Comparison of ENCODE assay signal across 12 mouse cellular contexts in genomic region chr4:155134686-155135172, GRCm38 (mm10). TPM values are rescaled to one million over a fixed set of nuclear protein-coding genes. Genes with fewer than 3 reads are reported as not detected.
A peak's percentile ranks its signal among the peaks of the same experiment; 100 is the strongest.
DNase-seq lines count a peak whose midpoint lies in the region; ATAC-seq lines count a peak whose summit lies in the region.
"Had no signal": no experiment of that assay in that cellular context is flagged by ENCODE, and none has a peak within 500 bp of the region (broad histone marks: within the 10 kb centered on the region; RNA-seq: fewer than 3 reads in every experiment).

No protein-coding gene starts in this region.

- 0 out of 2 replicates have a peak, but pooled peaks cover 3% of the 10 kb centered on the region for H3K27me3 ChIP-seq in hindbrain, embryonic 10.5 days (ENCODE audit: insufficient read depth, poor library complexity, severe bottlenecking)
- H3K27me3 ChIP-seq in hindbrain, embryonic 11.5 days (ENCODE audit: control insufficient read depth, insufficient read depth, low read length): no peaks in the 10 kb centered on the region
- no peaks in the 10 kb centered on the region; the same call in 1 of the 2 replicates for H3K27me3 ChIP-seq in embryonic facial prominence, embryonic 10.5 days (replicated peaks; ENCODE audit: low read depth, poor library complexity, severe bottlenecking)
- H3K27me3 ChIP-seq in limb, embryonic 13.5 days: no peaks in the 10 kb centered on the region
- H3K27me3 ChIP-seq: intestine, embryonic 15.5 days had no signal

- no peak overlapping the region for H3K9ac ChIP-seq in hindbrain, embryonic 11.5 days (ENCODE audit: low read depth, low read length)
- H3K9ac ChIP-seq in limb, embryonic 13.5 days: peak overlapping the region; percentile 5; the same call in 1 of the 2 replicates
- H3K9ac ChIP-seq: intestine, embryonic 15.5 days had no signal

- H3K4me3 ChIP-seq in hindbrain, embryonic 10.5 days: no peak overlapping the region
- H3K4me3 ChIP-seq in hindbrain, embryonic 11.5 days (ENCODE audit: low read depth, low read length): no peak overlapping the region
- 0 out of 2 replicates have a peak overlapping the region, but pooled peaks have one; percentile 2 for H3K4me3 ChIP-seq in embryonic facial prominence, embryonic 10.5 days
- no peak overlapping the region for H3K4me3 ChIP-seq in limb, embryonic 13.5 days
- H3K4me3 ChIP-seq: intestine, embryonic 15.5 days had no signal

- no peak for ATAC-seq in hindbrain, embryonic 11.5 days (ENCODE audit: low FRiP score)
- no peak for ATAC-seq in limb, embryonic 13.5 days (ENCODE audit: low FRiP score, low read depth)

- peak overlapping the region; percentile 86 for H3K27ac ChIP-seq in hindbrain, embryonic 10.5 days
- H3K27ac ChIP-seq in hindbrain, embryonic 11.5 days (ENCODE audit: low read depth, low read length): no peak overlapping the region
- peak overlapping the region; percentile 84 for H3K27ac ChIP-seq in embryonic facial prominence, embryonic 10.5 days (replicated peaks)
- H3K27ac ChIP-seq in limb, embryonic 13.5 days: peak overlapping the region; percentile 90

- peaks cover 80% of the 10 kb centered on the region for H3K4me1 ChIP-seq in hindbrain, embryonic 10.5 days (replicated peaks)
- H3K4me1 ChIP-seq in hindbrain, embryonic 11.5 days (replicated peaks; ENCODE audit: control insufficient read depth, insufficient read depth, low read length): peaks cover 15% of the 10 kb centered on the region
- peaks cover 95% of the 10 kb centered on the region for H3K4me1 ChIP-seq in embryonic facial prominence, embryonic 10.5 days
- H3K4me1 ChIP-seq in limb, embryonic 13.5 days: peaks cover 89% of the 10 kb centered on the region

- peak; percentile 61 to 63 for DNase-seq in cerebellum, postnatal 10 days
- DNase-seq in cerebellum, postnatal 14 days: no peak
- DNase-seq in hindbrain, embryonic 10.5 days (ENCODE audit: low spot score): no peak
- DNase-seq in hindbrain, embryonic 11.5 days (ENCODE audit: low spot score): no peak
- DNase-seq in embryonic facial prominence, embryonic 10.5 days (ENCODE audit: low spot score): no peak
- no peak for DNase-seq in left cerebral cortex, adult 8-10 months (ENCODE audit: low spot score in 2 of 2)
- DNase-seq in testis, postnatal 14 days (ENCODE audit: low spot score): no peak
- DNase-seq: cerebellum, adult 9-11 months; layer of hippocampus, adult 9-11 months had no signal

- no peaks in the 10 kb centered on the region for H3K9me3 ChIP-seq in hindbrain, embryonic 10.5 days
- H3K9me3 ChIP-seq in hindbrain, embryonic 11.5 days (ENCODE audit: control insufficient read depth, low read length): no peaks in the 10 kb centered on the region
- no peaks in the 10 kb centered on the region for H3K9me3 ChIP-seq in embryonic facial prominence, embryonic 10.5 days
- no peaks in the 10 kb centered on the region for H3K9me3 ChIP-seq in limb, embryonic 13.5 days
- H3K9me3 ChIP-seq: intestine, embryonic 15.5 days had no signal

- H3K36me3 ChIP-seq in hindbrain, embryonic 10.5 days: no peaks in the 10 kb centered on the region
- no peaks in the 10 kb centered on the region for H3K36me3 ChIP-seq in hindbrain, embryonic 11.5 days (ENCODE audit: control insufficient read depth, insufficient read depth, low read length)
- H3K36me3 ChIP-seq in embryonic facial prominence, embryonic 10.5 days (replicated peaks): no peaks in the 10 kb centered on the region
- H3K36me3 ChIP-seq in limb, embryonic 13.5 days: no peaks in the 10 kb centered on the region
- H3K36me3 ChIP-seq: intestine, embryonic 15.5 days had no signal

- H3K4me2 ChIP-seq in hindbrain, embryonic 11.5 days (replicated peaks; ENCODE audit: low read depth, low read length): no peak overlapping the region
- no peak overlapping the region for H3K4me2 ChIP-seq in limb, embryonic 13.5 days (replicated peaks)
- H3K4me2 ChIP-seq: liver, embryonic 11.5 days had no signal

- 90% methylated on average over 7 of the region's 7 CpGs for WGBS in hindbrain, embryonic 10.5 days
- WGBS in hindbrain, embryonic 11.5 days: 87% methylated on average over 7 of the region's 7 CpGs
- 88% methylated on average over 7 of the region's 7 CpGs for WGBS in embryonic facial prominence, embryonic 10.5 days
- 86% methylated on average over 7 of the region's 7 CpGs for WGBS in limb, embryonic 13.5 days

RNA-seq across cellular contexts. Expression of gene Morn1, which starts 48.4 kb away (rescaled TPM):
- 4.4 and 6.0 TPM in 2 replicates for polyA plus RNA-seq in hindbrain, embryonic 10.5 days (2016; fragmentation: Nextera tagmentation; extraction: Ambion mirVana)
- 3.3 and 4.2 TPM in 2 replicates for polyA plus RNA-seq in hindbrain, embryonic 11.5 days (2014; fragmentation: Nextera tagmentation; extraction: Ambion mirVana)
- 4.3 and 5.4 TPM in 2 replicates for polyA plus RNA-seq in embryonic facial prominence, embryonic 10.5 days (2016; fragmentation: Nextera tagmentation; extraction: Ambion mirVana)
- 4.9 and 7.5 TPM in 2 replicates for polyA plus RNA-seq in limb, embryonic 13.5 days (2015; fragmentation: Nextera tagmentation; extraction: Ambion mirVana)
- 10 to 100 TPM; 10.2 to 19.4 (median 12.9) TPM for total RNA-seq in left cerebral cortex, adult 8-10 months (2022)

RNA-seq across cellular contexts. Expression of gene Rer1, which starts 48.5 kb away (rescaled TPM):
- 138 and 144 TPM in 2 replicates for polyA plus RNA-seq in hindbrain, embryonic 10.5 days (2016; fragmentation: Nextera tagmentation; extraction: Ambion mirVana)
- 156 and 166 TPM in 2 replicates for polyA plus RNA-seq in hindbrain, embryonic 11.5 days (2014; fragmentation: Nextera tagmentation; extraction: Ambion mirVana)
- 128 and 134 TPM in 2 replicates for polyA plus RNA-seq in embryonic facial prominence, embryonic 10.5 days (2016; fragmentation: Nextera tagmentation; extraction: Ambion mirVana)
- polyA plus RNA-seq in limb, embryonic 13.5 days (2015; fragmentation: Nextera tagmentation; extraction: Ambion mirVana): 147 and 149 TPM in 2 replicates
- 10 to 100 TPM; 63.3 to 69.9 (median 64.2) TPM for total RNA-seq in left cerebral cortex, adult 8-10 months (2022)

Comparison
In these comparisons a context has a peak if more than half of its experiments do, and no peak if none do; other contexts are left out.
1. DNase-seq: peak in cerebellum, postnatal 10 days (2 of 2); none in cerebellum, postnatal 14 days (0 of 2), hindbrain, embryonic 10.5 days (single experiment), hindbrain, embryonic 11.5 days (single experiment), embryonic facial prominence, embryonic 10.5 days (single experiment), left cerebral cortex, adult 8-10 months (0 of 2) and testis, postnatal 14 days (single experiment).